Mouse (Mus musculus) intestine, embryonic 14.5 days (tissue): ENCODE measurements around the gene Naa25. TPM values are rescaled to one million over a fixed set of nuclear protein-coding genes. Genes with fewer than 3 reads are reported as not detected.
A peak's percentile ranks its signal among the peaks of the same experiment; 100 is the strongest.

Source experiments
- ATAC-seq: fragments of 200-750 bp; cut with Nextera tagmentation; replicated peaks from 2 replicates; pipeline ENCODE4 v1.8.0; 2017; ENCODE audit warnings: low read depth, moderate number of reproducible peaks, moderate TSS enrichment, moderate library complexity; ENCODE audit not compliant: low FRiP score, low TSS enrichment
- DNase-seq: peaks from one replicate; pipeline ENCODE4 v3.0.0-alpha.2; 2018; ENCODE audit warnings: low spot score
- H3K27ac ChIP-seq: fragments of 300-500 bp; sonication (generic); 2 replicates; pipeline ENCODE4 v1.5.1; 2014; ENCODE audit warnings: low read depth, mild to moderate bottlenecking, control low read depth
- H3K27me3 ChIP-seq: fragments of 300-500 bp; sonication (generic); replicated peaks from 2 replicates; pipeline ENCODE4 v1.6.1; 2014; ENCODE audit warnings: low read length, control low read depth; ENCODE audit not compliant: control insufficient read depth, insufficient read depth
- H3K36me3 ChIP-seq: fragments of 300-500 bp; sonication (generic); 2 replicates; pipeline ENCODE4 v1.6.1; 2014; ENCODE audit warnings: low read length, control low read depth; ENCODE audit not compliant: control insufficient read depth, insufficient read depth
- H3K4me1 ChIP-seq: fragments of 300-500 bp; sonication (generic); replicated peaks from 2 replicates; pipeline ENCODE4 v1.6.1; 2014; ENCODE audit warnings: low read length, control low read depth, mixed read lengths; ENCODE audit not compliant: control insufficient read depth, insufficient read depth
- H3K4me2 ChIP-seq: fragments of 300-500 bp; sonication (generic); 2 replicates; pipeline ENCODE4 v1.6.1; 2014; ENCODE audit warnings: low read length
- H3K4me3 ChIP-seq: fragments of 300-500 bp; sonication (generic); 2 replicates; pipeline ENCODE4 v1.5.1; 2014; ENCODE audit warnings: low read depth, low read length, control low read depth, mixed read lengths
- H3K9ac ChIP-seq: fragments of 300-500 bp; sonication (generic); 2 replicates; pipeline ENCODE4 v1.6.1; 2014; ENCODE audit warnings: mild to moderate bottlenecking, low read length
- H3K9me3 ChIP-seq: fragments of 300-500 bp; sonication (generic); 2 replicates; pipeline ENCODE4 v1.6.1; 2016; ENCODE audit warnings: low read length, control low read depth; ENCODE audit not compliant: control insufficient read depth
- WGBS: fragments of 180-500 bp; shearing (Covaris S2); extraction: QIAGEN DNeasy Blood & Tissue Kit; methylation state at CpG from one replicate; pipeline ENCODE4 v1.1.7; 2014; 5-methylcytosine and 5-hydroxymethylcytosine counted together
- polyA plus RNA-seq: library from polyadenylated mRNA; unstranded; fragments of >200 nt; fragmentation: Nextera tagmentation; extraction: Ambion mirVana; gene quantifications from 2 replicates; pipeline ENCODE4 v1.2.1, GENCODE M21; 2014

Naa25 gene
- polyA plus RNA-seq, 1 experiment from 2014 or later: 47.4 TPM

GRCm38 (mm10) chr5:121452026-121452869, 54.5 kb downstream of the Naa25 start, which contains the start of gene Erp29:
Erp29 (minus strand) TSS chr5:121452506.
- Histone ChIP-seq H3K4me1 (peaks cover 17% of the 10 kb centered on the region), H3K9me3 (no peaks in the 10 kb centered on the region), H3K4me2 (peak within 1 kb of the TSS; percentile 82), H3K27me3 (no peaks in the 10 kb centered on the region), H3K27ac (peak within 1 kb of the TSS; percentile 92), H3K4me3 (peak within 1 kb of the TSS; percentile 99), H3K36me3 (peaks cover 25% of the 10 kb centered on the region), H3K9ac (peak within 1 kb of the TSS; percentile 94)
- ATAC-seq (peak; percentile 87), DNase-seq (peak; percentile 99)
- WGBS: under 1% methylated on average over 76 of the region's 97 CpGs

GRCm38 (mm10) chr5:121452906-121453305, 55.2 kb downstream of the Naa25 start:
- H3K27ac ChIP-seq: peak overlapping the region; percentile 92
- H3K27me3 ChIP-seq: no peaks in the 10 kb centered on the region
- H3K4me1 ChIP-seq: peaks cover 17% of the 10 kb centered on the region
- H3K36me3 ChIP-seq: peaks cover 18% of the 10 kb centered on the region
- no peak; the same call in 1 of the 2 replicates for ATAC-seq
- 5% methylated on average over 9 of the region's 9 CpGs for WGBS
- no peak for DNase-seq
- H3K4me3 ChIP-seq: peak overlapping the region; percentile 99
- no peaks in the 10 kb centered on the region for H3K9me3 ChIP-seq
- peak overlapping the region; percentile 94 for H3K9ac ChIP-seq
- H3K4me2 ChIP-seq: peak overlapping the region; percentile 82

- DNase-seq: peak; percentile 62
- Histone ChIP-seq H3K9me3 (no peaks in the 10 kb centered on the region), H3K4me3 (no peak overlapping the region), H3K9ac (no peak overlapping the region), H3K4me2 (peak overlapping the region; percentile 82), H3K36me3 (peaks cover 8% of the 10 kb centered on the region), H3K4me1 (peaks cover 17% of the 10 kb centered on the region), H3K27ac (peak overlapping the region; percentile 51), H3K27me3 (no peaks in the 10 kb centered on the region)
- no peak for ATAC-seq
- 73% methylated on average over 13 of the region's 13 CpGs for WGBS
These were observed 56.2 kb downstream of the Naa25 start for GRCm38 (mm10) chr5:121453743-121454502.

- H3K27ac ChIP-seq: peak overlapping the region; percentile 51
- ATAC-seq (no peak), DNase-seq (no peak)
- H3K36me3 ChIP-seq: 0 out of 2 replicates have a peak, but pooled peaks cover 3% of the 10 kb centered on the region
- H3K4me3 ChIP-seq: no peak overlapping the region
- peaks cover 17% of the 10 kb centered on the region for H3K4me1 ChIP-seq
- no peak overlapping the region for H3K9ac ChIP-seq
- WGBS: 72% methylated on average over 3 of the region's 3 CpGs
- no peak overlapping the region for H3K4me2 ChIP-seq
- H3K9me3 ChIP-seq: no peaks in the 10 kb centered on the region
- no peaks in the 10 kb centered on the region for H3K27me3 ChIP-seq
These were observed 56.7 kb downstream of the Naa25 start for GRCm38 (mm10) chr5:121454503-121454782.

- Histone ChIP-seq H3K9me3 (no peaks in the 10 kb centered on the region), H3K27me3 (no peaks in the 10 kb centered on the region), H3K9ac (no peak overlapping the region), H3K4me2 (no peak overlapping the region), H3K4me1 (peaks cover 15% of the 10 kb centered on the region), H3K4me3 (no peak overlapping the region), H3K36me3 (no peaks in the 10 kb centered on the region), H3K27ac (no peak overlapping the region)
- ATAC-seq: no peak
- WGBS: 66% methylated on average over 9 of the region's 9 CpGs
- DNase-seq: no peak
These were observed 58.0 kb downstream of the Naa25 start for GRCm38 (mm10) chr5:121455510-121456265.

GRCm38 (mm10) chr5:121461339-121462170, 63.8 kb downstream of the Naa25 start:
- Histone ChIP-seq H3K4me3 (no peak overlapping the region), H3K4me1 (no peaks in the 10 kb centered on the region; the same call in 1 of the 2 replicates), H3K36me3 (no peaks in the 10 kb centered on the region), H3K9ac (no peak overlapping the region), H3K27ac (no peak overlapping the region), H3K9me3 (no peaks in the 10 kb centered on the region), H3K4me2 (no peak overlapping the region), H3K27me3 (no peaks in the 10 kb centered on the region)
- WGBS: 56% methylated on average over 4 of the region's 4 CpGs
- peak; percentile 40; the same call in 1 of the 2 replicates for ATAC-seq
- no peak for DNase-seq

GRCm38 (mm10) chr5:121462171-121462502, 64.4 kb downstream of the Naa25 start:
- Histone ChIP-seq H3K36me3 (no peaks in the 10 kb centered on the region), H3K4me2 (no peak overlapping the region), H3K9ac (no peak overlapping the region), H3K4me1 (no peaks in the 10 kb centered on the region; the same call in 1 of the 2 replicates), H3K27ac (no peak overlapping the region), H3K9me3 (no peaks in the 10 kb centered on the region), H3K4me3 (no peak overlapping the region), H3K27me3 (no peaks in the 10 kb centered on the region)
- DNase-seq (no peak), ATAC-seq (no peak)
- 43% methylated on average over 1 of the region's 1 CpGs for WGBS

GRCm38 (mm10) chr5:121462967-121463366, 65.2 kb downstream of the Naa25 start:
- DNase-seq (no peak), ATAC-seq (0 out of 2 replicates have a peak, but pooled peaks have one; percentile 55)
- Histone ChIP-seq H3K4me1 (no peaks in the 10 kb centered on the region; the same call in 1 of the 2 replicates), H3K4me3 (no peak overlapping the region), H3K4me2 (no peak overlapping the region), H3K27ac (no peak overlapping the region), H3K9ac (no peak overlapping the region), H3K36me3 (no peaks in the 10 kb centered on the region), H3K9me3 (no peaks in the 10 kb centered on the region), H3K27me3 (no peaks in the 10 kb centered on the region)
- WGBS: 44% methylated on average over 5 of the region's 5 CpGs
